Mouse (Mus musculus) erythroblast, embryonic 14.5 days (primary cell): ENCODE measurements around the gene Ube2e1.

Experiments
- GATA1 ChIP-seq: IDR thresholded peaks from 2 replicates; pipeline ENCODE4 v1.6.1; 2012; ENCODE audit warnings: low read length, inconsistent platforms, mixed read lengths
- TAL1 ChIP-seq: IDR thresholded peaks from 3 replicates; pipeline ENCODE4 v1.6.1; 2012; ENCODE audit warnings: low read length, inconsistent platforms, mixed read lengths

GRCm38 (mm10) chr14:18301591-18301990 lies 30.1 kb downstream of the Ube2e1 start:
- TF ChIP-seq GATA1 (no peak), TAL1 (no peak)
